Mouse (Mus musculus) ZHBTc4 (cell line): ENCODE results near the gene Pdx1.

Experiments
- DNase-seq: peaks from one replicate; pipeline ENCODE4 v3.0.0-alpha.2; 2011; ENCODE audit warnings: low read depth, low spot score

Pdx1 gene

GRCm38 (mm10) chr5:147269926-147270672 lies at the start of gene Pdx1:
Gene Pdx1 (plus strand): TSS chr5:147269959.
- DNase-seq = peak; percentile 83

- peak; percentile 89 for DNase-seq
These were observed 42.2 kb upstream of the Pdx1 start for GRCm38 (mm10) chr5:147227354-147228112.

- DNase-seq = no peak
These were observed 34.1 kb upstream of the Pdx1 start for GRCm38 (mm10) chr5:147235406-147236309.

GRCm38 (mm10) chr5:147243908-147244307 lies 25.9 kb upstream of the Pdx1 start:
- DNase-seq = no peak

GRCm38 (mm10) chr5:147260189-147260588 lies 9.6 kb upstream of the Pdx1 start:
- DNase-seq = no peak

- no peak for DNase-seq
These were observed 9.0 kb upstream of the Pdx1 start for GRCm38 (mm10) chr5:147260778-147261177.

GRCm38 (mm10) chr5:147261899-147262541 lies 7.7 kb upstream of the Pdx1 start:
- no peak for DNase-seq

- DNase-seq = no peak
These were observed 5.8 kb upstream of the Pdx1 start for GRCm38 (mm10) chr5:147263945-147264344.

- DNase-seq = no peak
These were observed 2.3 kb upstream of the Pdx1 start for GRCm38 (mm10) chr5:147267434-147267833.

- no peak for DNase-seq
These were observed 1.0 kb upstream of the Pdx1 start for GRCm38 (mm10) chr5:147268728-147269127.

- DNase-seq = no peak
These were observed 388 bp upstream of the Pdx1 start for GRCm38 (mm10) chr5:147269371-147269770.

- peak; percentile 28 for DNase-seq
These were observed 1.2 kb downstream of the Pdx1 start for GRCm38 (mm10) chr5:147270673-147271655.

- DNase-seq = no peak
These were observed 2.5 kb downstream of the Pdx1 start for GRCm38 (mm10) chr5:147272046-147272807.

- no peak for DNase-seq
These were observed 3.1 kb downstream of the Pdx1 start for GRCm38 (mm10) chr5:147272808-147273345.

GRCm38 (mm10) chr5:147274174-147275141 lies 4.7 kb downstream of the Pdx1 start:
- peak; percentile 42 for DNase-seq

GRCm38 (mm10) chr5:147275761-147276160 lies 6.0 kb downstream of the Pdx1 start:
- no peak for DNase-seq

GRCm38 (mm10) chr5:147276701-147277546 lies 7.2 kb downstream of the Pdx1 start:
- no peak for DNase-seq
